Mouse (Mus musculus) spleen, postnatal 4 days (tissue): ENCODE measurements around the gene Klhl26.
A peak's percentile ranks its signal among the peaks of the same experiment; 100 is the strongest.
"Not testable (repeated sequence)": the region's sequence is repeated elsewhere in the genome, so short reads cannot be mapped to it uniquely, and the experiment has no call there.

Experiments
- DNase-seq, 2 experiments: peaks; one replicate each; pipeline ENCODE4 v3.0.0; 2022; ENCODE audit warnings: low spot score in 2 of 2

Klhl26 gene

GRCm38 (mm10) chr8:70476333-70477268 lies at the start of gene Klhl26:
TSS of gene Klhl26 (minus strand) at chr8:70476968.
- peak; percentile 99 for DNase-seq

- peak; percentile 96 to 98 for DNase-seq
These were observed 46.0 kb upstream of the Klhl26 start for GRCm38 (mm10) chr8:70522592-70523403.

- no peak for DNase-seq
These were observed 42.8 kb upstream of the Klhl26 start for GRCm38 (mm10) chr8:70519606-70520005.

- DNase-seq, result no peak
These were observed 42.3 kb upstream of the Klhl26 start for GRCm38 (mm10) chr8:70519043-70519442.

GRCm38 (mm10) chr8:70517940-70518643 lies 41.3 kb upstream of the Klhl26 start:
- DNase-seq, result no peak

- DNase-seq, result no peak
These were observed 36.7 kb upstream of the Klhl26 start for GRCm38 (mm10) chr8:70513441-70513840.

GRCm38 (mm10) chr8:70512253-70512903 lies 35.6 kb upstream of the Klhl26 start:
- DNase-seq, result no peak

- DNase-seq, result no peak
These were observed 35.0 kb upstream of the Klhl26 start for GRCm38 (mm10) chr8:70511770-70512169.

- DNase-seq, result not testable (repeated sequence)
These were observed 34.4 kb upstream of the Klhl26 start for GRCm38 (mm10) chr8:70511174-70511573.

GRCm38 (mm10) chr8:70510228-70510915 lies 33.6 kb upstream of the Klhl26 start, which contains the start of gene Uba52:
TSS of gene Uba52 (minus strand) at chr8:70510801.
- DNase-seq, result peak; percentile 97

- no peak for DNase-seq
These were observed 32.6 kb upstream of the Klhl26 start for GRCm38 (mm10) chr8:70509281-70509952.

GRCm38 (mm10) chr8:70507027-70507393 lies 30.2 kb upstream of the Klhl26 start:
- DNase-seq, result no peak

GRCm38 (mm10) chr8:70506328-70507026 lies 29.7 kb upstream of the Klhl26 start, which contains the start of gene Rex1bd:
TSS of gene Rex1bd (minus strand) at chr8:70506752.
- peak; percentile 93 to 99 for DNase-seq

- no peak for DNase-seq
These were observed 29.0 kb upstream of the Klhl26 start for GRCm38 (mm10) chr8:70505698-70506327.

GRCm38 (mm10) chr8:70504851-70505250 lies 28.1 kb upstream of the Klhl26 start:
- peak; percentile 85 to 96 for DNase-seq

GRCm38 (mm10) chr8:70504291-70504716 lies 27.5 kb upstream of the Klhl26 start:
- no peak for DNase-seq

GRCm38 (mm10) chr8:70503062-70503750 lies 26.4 kb upstream of the Klhl26 start:
- peak; percentile 71 to 89 for DNase-seq

- no peak for DNase-seq
These were observed 25.8 kb upstream of the Klhl26 start for GRCm38 (mm10) chr8:70502540-70502939.
